Mouse (Mus musculus) brain, adult 2 months (tissue): ENCODE results near the gene Prrx2.
"Not testable (repeated sequence)": the region's sequence is repeated elsewhere in the genome, so short reads cannot be mapped to it uniquely, and the experiment has no call there.

ENCODE experiments used
- DNase-seq: peaks from one replicate; pipeline ENCODE4 v3.0.0; 2011; ENCODE audit warnings: low read depth, low spot score

The Prrx2 gene

GRCm38 (mm10) chr2:30912291-30912773 is 77.6 kb downstream of the Prrx2 start:
- DNase-seq = no peak

GRCm38 (mm10) chr2:30913022-30913421 is 78.2 kb downstream of the Prrx2 start:
- DNase-seq = no peak

GRCm38 (mm10) chr2:30914836-30915235 is 80.1 kb downstream of the Prrx2 start:
- DNase-seq = no peak

- DNase-seq = no peak
These were observed 80.6 kb downstream of the Prrx2 start for GRCm38 (mm10) chr2:30915376-30915775.

GRCm38 (mm10) chr2:30915933-30916332 is 81.2 kb downstream of the Prrx2 start:
- DNase-seq = not testable (repeated sequence)

GRCm38 (mm10) chr2:30917649-30918048 is 82.9 kb downstream of the Prrx2 start:
- peak; percentile 42 for DNase-seq

- no peak for DNase-seq
These were observed 83.4 kb downstream of the Prrx2 start for GRCm38 (mm10) chr2:30918126-30918525.

GRCm38 (mm10) chr2:30918780-30919329 is 84.1 kb downstream of the Prrx2 start:
- DNase-seq = no peak

- peak; percentile 90 for DNase-seq
These were observed 85.4 kb downstream of the Prrx2 start for GRCm38 (mm10) chr2:30920216-30920615.

- DNase-seq = no peak
These were observed 88.3 kb downstream of the Prrx2 start for GRCm38 (mm10) chr2:30923099-30923498.

GRCm38 (mm10) chr2:30925181-30925580 is 90.4 kb downstream of the Prrx2 start:
- DNase-seq = no peak

- DNase-seq = no peak
These were observed 91.6 kb downstream of the Prrx2 start for GRCm38 (mm10) chr2:30926381-30926780.

- peak; percentile 53 for DNase-seq
These were observed 92.5 kb downstream of the Prrx2 start for GRCm38 (mm10) chr2:30927151-30927781.

- peak; percentile 90 for DNase-seq
These were observed 93.3 kb downstream of the Prrx2 start for GRCm38 (mm10) chr2:30927844-30928628.

GRCm38 (mm10) chr2:30928893-30929482 is 94.2 kb downstream of the Prrx2 start:
- DNase-seq = peak; percentile 76

GRCm38 (mm10) chr2:30929483-30930045 is 94.8 kb downstream of the Prrx2 start, which contains the start of gene Ptges:
Ptges (minus strand) TSS chr2:30929863.
- DNase-seq = peak; percentile 94

GRCm38 (mm10) chr2:30930846-30931245 is 96.1 kb downstream of the Prrx2 start:
- DNase-seq = not testable (repeated sequence)
